Comparison of ENCODE assay signal across 12 mouse cellular contexts in the genomic region with DNA sequence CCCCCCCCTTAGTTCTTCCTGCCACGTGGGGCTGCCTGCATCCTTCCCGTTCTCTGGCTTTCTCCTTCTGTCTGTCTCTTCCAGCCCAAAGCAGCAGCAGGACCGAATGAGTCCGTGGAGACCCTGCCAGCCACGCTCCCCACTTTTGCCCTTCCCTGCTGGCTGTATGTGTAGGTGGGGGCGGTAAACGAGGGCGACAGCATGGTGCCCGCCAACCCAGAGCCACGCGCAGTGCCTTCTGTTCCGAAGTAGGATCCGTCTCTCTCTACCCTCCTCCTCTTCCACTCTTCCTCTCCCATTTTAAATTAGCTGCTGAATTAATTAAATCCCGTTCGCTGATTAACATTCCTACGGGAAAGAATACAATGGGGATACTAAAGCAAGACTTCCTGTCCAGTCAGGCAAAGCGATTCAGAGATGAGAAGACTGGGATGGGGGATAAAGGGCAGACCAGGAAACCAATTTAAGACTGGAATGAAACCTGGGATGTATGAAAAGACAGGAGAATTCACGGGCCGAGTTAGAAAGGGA. TPM values are rescaled to one million over a fixed set of nuclear protein-coding genes. Genes with fewer than 3 reads are reported as not detected.
DNase-seq lines count a peak whose midpoint lies in the region; ATAC-seq and TF ChIP-seq lines count a peak whose summit lies in the region.
"Had no signal": no experiment of that assay in that cellular context is flagged by ENCODE, and none has a peak within 500 bp of the region (broad histone marks: within the 10 kb centered on the region; RNA-seq: fewer than 3 reads in every experiment).

No protein-coding gene starts in this region.

- peak overlapping the region; percentile 70 for H3K4me3 ChIP-seq in E14TG2a.4 (replicated peaks; ENCODE audit: low read length)
- 0 out of 2 replicates have a peak overlapping the region, but pooled peaks have one; percentile 0 for H3K4me3 ChIP-seq in forebrain, postnatal 0 days (ENCODE audit: low read depth, low read length)
- peak overlapping the region; percentile 12; the same call in 1 of the 2 replicates for H3K4me3 ChIP-seq in midbrain, embryonic 13.5 days (replicated peaks)
- H3K4me3 ChIP-seq in intestine, embryonic 15.5 days (replicated peaks), result no peak overlapping the region
- H3K4me3 ChIP-seq: limb, embryonic 10.5 days had no signal

- no peak for TF ChIP-seq CTCF in E14TG2a.4 (conservative IDR thresholded peaks at IDR 0.05; ENCODE audit: low read length)
- TF ChIP-seq CTCF in forebrain, postnatal 0 days (IDR thresholded peaks at IDR 0.05; ENCODE audit: low read depth), result no peak

- peak overlapping the region; percentile 42 for H3K4me2 ChIP-seq in forebrain, postnatal 0 days (ENCODE audit: low read depth)
- peak overlapping the region; percentile 37 for H3K4me2 ChIP-seq in midbrain, embryonic 13.5 days (replicated peaks)
- H3K4me2 ChIP-seq in intestine, embryonic 15.5 days (replicated peaks), result no peak overlapping the region

- 8% methylated on average over 19 of the region's 19 CpGs for WGBS in forebrain, postnatal 0 days
- WGBS in midbrain, embryonic 13.5 days, result 16% methylated on average over 19 of the region's 19 CpGs
- 54% methylated on average over 19 of the region's 19 CpGs for WGBS in intestine, embryonic 15.5 days

- 0 out of 2 replicates have a peak, but pooled peaks cover 7% of the 10 kb centered on the region for H3K27me3 ChIP-seq in E14TG2a.4 (ENCODE audit: insufficient read depth, low read length)
- H3K27me3 ChIP-seq in forebrain, postnatal 0 days (ENCODE audit: insufficient read depth, low read length), result no peaks in the 10 kb centered on the region
- 0 out of 2 replicates have a peak, but pooled peaks cover 3% of the 10 kb centered on the region for H3K27me3 ChIP-seq in midbrain, embryonic 13.5 days
- no peaks in the 10 kb centered on the region for H3K27me3 ChIP-seq in intestine, embryonic 15.5 days (replicated peaks)
- H3K27me3 ChIP-seq: CH12.LX had no signal

- peak overlapping the region; percentile 54 for H3K27ac ChIP-seq in forebrain, postnatal 0 days (ENCODE audit: low read depth, low read length)
- H3K27ac ChIP-seq in midbrain, embryonic 13.5 days, result peak overlapping the region; percentile 57
- no peak overlapping the region for H3K27ac ChIP-seq in intestine, embryonic 15.5 days
- H3K27ac ChIP-seq: limb, embryonic 10.5 days had no signal

- peaks cover 46% of the 10 kb centered on the region for H3K4me1 ChIP-seq in E14TG2a.4 (replicated peaks; ENCODE audit: low read depth, low read length)
- peaks cover 15% of the 10 kb centered on the region for H3K4me1 ChIP-seq in forebrain, postnatal 0 days (ENCODE audit: insufficient read depth)
- peaks cover 42% of the 10 kb centered on the region for H3K4me1 ChIP-seq in midbrain, embryonic 13.5 days (replicated peaks)
- H3K4me1 ChIP-seq in intestine, embryonic 15.5 days (replicated peaks), result peaks cover 5% of the 10 kb centered on the region

- peak overlapping the region; percentile 37; the same call in 1 of the 2 replicates for H3K9ac ChIP-seq in forebrain, postnatal 0 days
- no peak overlapping the region for H3K9ac ChIP-seq in midbrain, embryonic 13.5 days (replicated peaks)
- no peak overlapping the region for H3K9ac ChIP-seq in intestine, embryonic 15.5 days

- peak; percentile 58 for ATAC-seq in forebrain, postnatal 0 days
- no peak for ATAC-seq in midbrain, embryonic 13.5 days
- ATAC-seq in intestine, embryonic 15.5 days, result no peak

- no peaks in the 10 kb centered on the region for H3K9me3 ChIP-seq in E14TG2a.4 (ENCODE audit: low read length)
- no peaks in the 10 kb centered on the region for H3K9me3 ChIP-seq in forebrain, postnatal 0 days (ENCODE audit: low read length)
- H3K9me3 ChIP-seq in midbrain, embryonic 13.5 days, result no peaks in the 10 kb centered on the region
- H3K9me3 ChIP-seq in intestine, embryonic 15.5 days, result no peaks in the 10 kb centered on the region
- H3K9me3 ChIP-seq: limb, embryonic 10.5 days had no signal

- DNase-seq in Muller cell, postnatal 12 days (ENCODE audit: inconsistent ontology term), result peak; percentile 57
- DNase-seq in forebrain, postnatal 0 days, result peak; percentile 60
- no peak for DNase-seq in gastrocnemius, postnatal 25 days
- no peak for DNase-seq in gastrocnemius, postnatal 10 days
- DNase-seq: kidney, postnatal 25 days; lung, adult 18-20 months; thymus, postnatal 14 days had no signal

- no peaks in the 10 kb centered on the region for H3K36me3 ChIP-seq in E14TG2a.4 (ENCODE audit: insufficient read depth, low read length)
- no peaks in the 10 kb centered on the region for H3K36me3 ChIP-seq in forebrain, postnatal 0 days (ENCODE audit: insufficient read depth)
- no peaks in the 10 kb centered on the region for H3K36me3 ChIP-seq in midbrain, embryonic 13.5 days
- no peaks in the 10 kb centered on the region for H3K36me3 ChIP-seq in intestine, embryonic 15.5 days
- H3K36me3 ChIP-seq: limb, embryonic 10.5 days had no signal

RNA-seq across cellular contexts. Expression of a gene that starts 17.5 kb away (rescaled TPM):
- total RNA-seq in forebrain, postnatal 0 days (2014; rRNA removed), result 24.2 and 36.8 TPM in 2 replicates
- polyA plus RNA-seq in forebrain, postnatal 0 days (2015; fragmentation: Nextera tagmentation; extraction: Ambion mirVana), result 47.9 and 51.3 TPM in 2 replicates
- 60.4 and 62.7 TPM in 2 replicates for polyA plus RNA-seq in midbrain, embryonic 13.5 days (2015; fragmentation: Nextera tagmentation; extraction: Ambion mirVana)
- 10 to 100 TPM; 15.7 to 17.0 TPM for total RNA-seq in gastrocnemius, postnatal 25 days (2021)
- total RNA-seq in gastrocnemius, postnatal 10 days (2021), result 10 to 100 TPM; 22.4 to 24.1 TPM
- polyA plus RNA-seq in intestine, embryonic 15.5 days (2015; fragmentation: Nextera tagmentation; extraction: Ambion mirVana), result 83.1 and 84.9 TPM in 2 replicates

RNA-seq across cellular contexts. Expression of a gene that starts 38.3 kb away (rescaled TPM):
- total RNA-seq in forebrain, postnatal 0 days (2014; rRNA removed), result 8.5 and 9.3 TPM in 2 replicates
- polyA plus RNA-seq in forebrain, postnatal 0 days (2015; fragmentation: Nextera tagmentation; extraction: Ambion mirVana), result 8.8 and 9.6 TPM in 2 replicates
- polyA plus RNA-seq in midbrain, embryonic 13.5 days (2015; fragmentation: Nextera tagmentation; extraction: Ambion mirVana), result 4.6 and 5.3 TPM in 2 replicates
- 1,000 to 10,000 TPM in 1 of 2 experiments, 100 to 1,000 TPM in 1; 192 to 1,011 TPM for total RNA-seq in gastrocnemius, postnatal 25 days (2021)
- total RNA-seq in gastrocnemius, postnatal 10 days (2021), result 100 to 1,000 TPM; 393 to 495 TPM
- polyA plus RNA-seq in intestine, embryonic 15.5 days (2015; fragmentation: Nextera tagmentation; extraction: Ambion mirVana), result 0.83 and 1.6 TPM in 2 replicates

RNA-seq across cellular contexts. Expression of a gene that starts 56.0 kb away (rescaled TPM):
- not detected in 2 replicates for total RNA-seq in forebrain, postnatal 0 days (2014; rRNA removed)
- not detected in 2 replicates for polyA plus RNA-seq in forebrain, postnatal 0 days (2015; fragmentation: Nextera tagmentation; extraction: Ambion mirVana)
- polyA plus RNA-seq in midbrain, embryonic 13.5 days (2015; fragmentation: Nextera tagmentation; extraction: Ambion mirVana), result not detected in 2 replicates
- not detected for total RNA-seq in gastrocnemius, postnatal 25 days (2021)
- total RNA-seq in gastrocnemius, postnatal 10 days (2021), result not detected
- not detected in 2 replicates for polyA plus RNA-seq in intestine, embryonic 15.5 days (2015; fragmentation: Nextera tagmentation; extraction: Ambion mirVana)
- total RNA-seq: CH12.LX had no signal
- polyA plus RNA-seq: limb, embryonic 10.5 days had no signal

RNA-seq across cellular contexts. Expression of a gene that starts 59.4 kb away (rescaled TPM):
- total RNA-seq in forebrain, postnatal 0 days (2014; rRNA removed), result 8.9 and 11.1 TPM in 2 replicates
- polyA plus RNA-seq in forebrain, postnatal 0 days (2015; fragmentation: Nextera tagmentation; extraction: Ambion mirVana), result 2.7 and 7.5 TPM in 2 replicates
- polyA plus RNA-seq in midbrain, embryonic 13.5 days (2015; fragmentation: Nextera tagmentation; extraction: Ambion mirVana), result 35.5 and 39.9 TPM in 2 replicates
- 1 to 10 TPM; 3.5 to 3.7 TPM for total RNA-seq in gastrocnemius, postnatal 25 days (2021)
- total RNA-seq in gastrocnemius, postnatal 10 days (2021), result 1 to 10 TPM; 1.8 to 3.0 TPM
- polyA plus RNA-seq in intestine, embryonic 15.5 days (2015; fragmentation: Nextera tagmentation; extraction: Ambion mirVana), result 3.8 and 4.4 TPM in 2 replicates

Comparison
In these comparisons a context has a peak if more than half of its experiments do, and no peak if none do; other contexts are left out.
1. DNase-seq: peak in Muller cell, postnatal 12 days (single experiment) and forebrain, postnatal 0 days (single experiment); none in gastrocnemius, postnatal 25 days (single experiment) and gastrocnemius, postnatal 10 days (single experiment).
2. RNA of a gene that starts 38.3 kb away (total RNA-seq): 192 to 1,011 TPM in gastrocnemius, postnatal 25 days and 393 to 495 TPM in gastrocnemius, postnatal 10 days; 8.5 to 9.3 TPM in forebrain, postnatal 0 days; every median in the first group is over 10 times any median in the second.